Mouse (Mus musculus) testis, adult 2 months (tissue): ENCODE data around the gene Kank1.

Experiments used
- CTCF ChIP-seq: fragments of 200-500 bp; IDR thresholded peaks from 2 replicates; pipeline ENCODE4 v1.5.1; 2012; ENCODE audit warnings: low read depth, mild to moderate bottlenecking, inconsistent platforms, low read length, moderate library complexity; ENCODE audit not compliant: control insufficient read depth, insufficient read depth, insufficient replicate concordance
- POLR2A ChIP-seq: fragments of 200-500 bp; IDR thresholded peaks from 2 replicates; pipeline ENCODE4 v1.6.1; 2012; ENCODE audit warnings: low read depth, mild to moderate bottlenecking, inconsistent platforms, low read length, moderate library complexity; ENCODE audit not compliant: control insufficient read depth

GRCm38 (mm10) chr19:25405987-25406386 is 169.2 kb downstream of the Kank1 start:
- TF ChIP-seq CTCF, result no peak
- TF ChIP-seq POLR2A, result no peak
